Mouse (Mus musculus) heart, postnatal 0 days (tissue): ENCODE data around the gene Chrd.

ENCODE experiments used
- CTCF ChIP-seq: IDR thresholded peaks from 2 replicates; pipeline ENCODE4 v1.5.1; 2016; ENCODE audit warnings: antibody characterized with exemption, control low read depth, low read depth
- EP300 ChIP-seq: IDR thresholded peaks from 2 replicates; pipeline ENCODE4 v1.6.1; 2016; ENCODE audit warnings: antibody characterized with exemption, low read depth

GRCm38 (mm10) chr16:20732925-20733730, at the start of gene Chrd:
- no peak for TF ChIP-seq CTCF
- no peak for TF ChIP-seq EP300
